Mouse (Mus musculus): ENCODE measurements at regions not wholly inside any gene's neighbourhood (a gene's known extent, or its start where the extent isn't known, plus 50 kb on each side); places are given as distances from the start of the nearest gene placed in this dataset.

DNA sequence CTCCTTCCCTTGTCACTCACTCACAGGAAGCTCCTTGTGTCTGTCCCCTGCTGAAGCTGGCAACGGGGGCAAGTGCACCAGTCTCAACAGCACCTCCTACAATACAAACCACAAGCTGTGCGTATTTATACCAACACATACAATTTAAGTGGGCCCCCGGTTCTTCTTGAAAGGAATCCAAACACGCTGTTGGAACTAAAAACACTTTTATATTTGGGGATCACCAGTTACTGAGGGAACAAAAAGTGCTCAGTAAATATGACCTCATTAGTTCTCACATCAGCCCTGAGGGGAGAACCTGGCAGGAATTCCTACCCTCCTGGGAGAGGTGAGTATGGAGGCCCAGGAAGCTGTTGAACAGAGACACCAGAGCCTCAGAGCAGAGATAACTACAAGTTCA, 107.8 kb upstream of the Kit start:
- DNase-seq (ENCODE audit: low spot score in 2 of 2), result no peak

- no peak for DNase-seq (ENCODE audit: low spot score in 2 of 2)
Observed at GRCm38 (mm10) chr5:75467916-75468315, 106.8 kb upstream of the Kit start.

GRCm38 (mm10) chr5:75471010-75471409, 103.7 kb upstream of the Kit start:
- no peak for DNase-seq (ENCODE audit: low spot score in 2 of 2)

- no peak for DNase-seq (ENCODE audit: low spot score in 2 of 2)
Observed at GRCm38 (mm10) chr5:75472484-75472883, 102.2 kb upstream of the Kit start.

DNA sequence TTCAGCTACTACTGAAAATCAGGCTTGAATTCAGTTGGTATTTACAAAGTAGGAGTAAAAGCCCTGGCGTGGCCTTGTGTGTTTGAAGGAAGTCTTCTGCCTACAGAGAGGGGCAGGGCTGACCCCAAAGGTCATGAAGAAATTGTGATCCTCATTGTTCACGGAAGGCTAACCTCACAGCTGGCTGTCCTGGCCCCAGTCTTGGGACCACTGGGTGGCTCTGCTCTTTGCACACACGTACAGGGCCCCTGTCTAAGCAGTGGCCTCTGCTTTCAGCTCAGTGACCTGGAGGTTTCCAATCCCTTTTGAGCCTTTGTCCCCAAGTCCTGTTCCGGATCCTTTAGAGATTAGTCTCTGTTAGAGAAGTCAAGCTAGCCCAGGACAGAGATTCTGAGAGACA, 99.3 kb upstream of the Kit start:
- no peak for DNase-seq (ENCODE audit: low spot score in 2 of 2)

GRCm38 (mm10) chr5:75478499-75478898, 96.2 kb upstream of the Kit start:
- DNase-seq (ENCODE audit: low spot score in 2 of 2), result no peak

DNA sequence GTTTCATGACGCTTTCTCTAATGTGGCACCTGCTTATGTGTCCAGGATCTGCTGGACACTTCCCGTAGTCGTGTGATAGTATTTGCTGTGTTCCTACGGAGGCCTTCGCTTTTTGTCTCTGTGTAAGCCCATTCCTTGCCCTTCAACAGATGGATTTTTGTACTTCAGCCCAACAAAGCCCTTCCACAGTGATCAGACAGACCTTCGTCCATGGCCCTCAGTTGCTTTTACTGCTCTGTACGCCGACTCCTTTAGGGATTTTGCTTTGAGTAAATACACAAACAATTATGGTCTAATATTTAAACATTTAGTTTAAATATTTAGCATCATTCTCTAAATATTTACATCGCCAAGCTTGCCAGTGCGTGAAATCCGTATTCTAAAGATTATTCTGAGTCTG, 95.6 kb upstream of the Kit start:
- DNase-seq (ENCODE audit: low spot score in 2 of 2), result no peak

- DNase-seq (ENCODE audit: low spot score in 2 of 2), result no peak
Observed at GRCm38 (mm10) chr5:75481595-75481994, 93.1 kb upstream of the Kit start.

- no peak for DNase-seq (ENCODE audit: low spot score in 2 of 2)
Observed at GRCm38 (mm10) chr5:75484330-75484729, 90.4 kb upstream of the Kit start.

DNA sequence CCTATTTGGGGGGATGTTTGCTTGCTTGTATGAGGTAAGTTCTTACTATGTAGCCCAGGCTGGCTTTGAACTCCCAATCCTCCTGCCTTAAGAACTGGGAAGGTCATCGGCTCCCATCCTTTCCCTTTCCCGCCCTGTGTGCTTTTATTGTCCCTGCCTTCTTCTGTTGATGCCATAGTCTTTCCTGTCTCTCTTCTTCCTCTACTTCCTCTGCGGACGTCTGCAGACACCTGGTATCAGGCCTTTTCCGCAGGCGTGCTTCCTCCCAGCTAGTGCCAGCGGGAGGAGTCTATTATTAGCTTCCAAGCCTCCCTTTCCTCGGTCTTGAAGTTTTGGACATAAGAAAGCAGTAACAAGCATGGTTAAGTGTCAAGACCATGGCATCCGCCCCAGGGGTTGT, 83.9 kb upstream of the Kit start:
- no peak for DNase-seq (ENCODE audit: low spot score in 2 of 2)

DNA sequence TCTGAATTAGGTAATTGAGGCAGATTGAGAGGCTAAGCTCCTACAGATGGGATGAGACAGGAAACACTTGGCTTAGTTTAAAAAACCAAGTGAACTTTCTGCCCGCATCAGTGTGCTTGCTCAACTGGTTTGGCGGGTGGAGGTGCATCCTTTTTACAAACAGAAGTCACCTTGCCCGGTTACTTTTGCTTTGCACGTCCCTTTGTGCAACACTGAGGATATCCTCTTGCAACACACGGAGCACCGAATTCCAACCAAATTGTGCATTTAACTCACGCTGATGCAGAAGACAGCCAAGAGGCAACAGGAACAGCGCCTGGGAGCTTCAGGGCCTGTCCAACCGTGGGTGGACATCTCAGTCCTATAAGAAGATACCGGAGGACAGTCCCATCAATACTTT, 80.6 kb upstream of the Kit start:
- no peak for DNase-seq (ENCODE audit: low spot score in 2 of 2)

DNA sequence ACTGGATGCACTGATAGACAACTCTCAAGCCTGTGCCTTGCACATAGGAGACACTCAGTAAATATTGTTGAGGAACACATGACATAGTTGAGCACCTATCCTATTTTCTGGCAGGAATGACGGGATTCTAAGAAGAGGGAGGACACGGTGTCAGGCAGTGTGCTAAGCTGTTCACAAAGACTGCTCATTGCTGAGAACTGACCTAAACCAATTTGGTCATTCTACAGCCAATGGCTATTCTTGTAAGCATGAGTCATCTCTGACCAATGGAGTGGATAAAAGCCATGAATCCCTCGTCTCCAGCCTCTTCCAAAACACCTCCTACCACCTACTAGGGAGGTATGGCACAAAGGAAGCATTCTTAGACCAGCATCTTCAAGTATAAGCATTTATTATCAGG, 75.7 kb upstream of the Kit start:
- no peak for DNase-seq (ENCODE audit: low spot score in 2 of 2)

- no peak for DNase-seq (ENCODE audit: low spot score in 2 of 2)
Observed at GRCm38 (mm10) chr5:75499695-75500094, 75.0 kb upstream of the Kit start.

GRCm38 (mm10) chr5:75500654-75501416, 73.9 kb upstream of the Kit start:
- DNase-seq (ENCODE audit: low spot score in 2 of 2), result no peak

GRCm38 (mm10) chr5:75503673-75504072, 71.0 kb upstream of the Kit start:
- DNase-seq (ENCODE audit: low spot score in 2 of 2), result no peak

GRCm38 (mm10) chr5:75512521-75513422, 61.9 kb upstream of the Kit start:
- DNase-seq (ENCODE audit: low spot score in 2 of 2), result peak in 1 of 2 experiments; percentile 10

GRCm38 (mm10) chr5:75518213-75518612, 56.5 kb upstream of the Kit start:
- DNase-seq (ENCODE audit: low spot score in 2 of 2), result no peak

- DNase-seq (ENCODE audit: low spot score in 2 of 2), result no peak
Observed at GRCm38 (mm10) chr5:75523041-75523678, 51.6 kb upstream of the Kit start.
